Mouse (Mus musculus): ENCODE measurements around the gene Dyrk1a. TPM values are rescaled to one million over a fixed set of nuclear protein-coding genes. Genes with fewer than 3 reads are reported as not detected.
"Not testable (repeated sequence)": the region's sequence is repeated elsewhere in the genome, so short reads cannot be mapped to it uniquely, and the experiment has no call there.

The Dyrk1a gene
- total RNA-seq, 2 experiments from 2014 or later, result 71.4 to 71.9 TPM

- DNase-seq (ENCODE audit: low spot score), result no peak
- intact Hi-C loops (cut with DNase I), result no loop called here
These were observed 112.0 kb downstream of the Dyrk1a start for GRCm38 (mm10) chr16:94681760-94682159.

GRCm38 (mm10) chr16:94683960-94684359 is 114.2 kb downstream of the Dyrk1a start:
- intact Hi-C loops (cut with DNase I), result no loop called here
- DNase-seq (ENCODE audit: low spot score), result no peak

GRCm38 (mm10) chr16:94693687-94694305 is 124.0 kb downstream of the Dyrk1a start:
- intact Hi-C loops (cut with DNase I), result no loop called here
- DNase-seq (ENCODE audit: low spot score), result no peak

GRCm38 (mm10) chr16:94697553-94697952 is 127.7 kb downstream of the Dyrk1a start:
- DNase-seq (ENCODE audit: low spot score), result no peak
- intact Hi-C loops (cut with DNase I), result no loop called here

- DNase-seq (ENCODE audit: low spot score); intact Hi-C loops (cut with DNase I): not testable (repeated sequence)
These were observed 128.4 kb downstream of the Dyrk1a start for GRCm38 (mm10) chr16:94698234-94698633.

GRCm38 (mm10) chr16:94701141-94701540 is 131.3 kb downstream of the Dyrk1a start:
- no peak for DNase-seq (ENCODE audit: low spot score)
- intact Hi-C loops (cut with DNase I), result no loop called here

GRCm38 (mm10) chr16:94701971-94702370 is 132.2 kb downstream of the Dyrk1a start:
- DNase-seq (ENCODE audit: low spot score), result no peak
- intact Hi-C loops (cut with DNase I), result no loop called here

GRCm38 (mm10) chr16:94713480-94714094 is 143.8 kb downstream of the Dyrk1a start:
- intact Hi-C loops (cut with DNase I), result no loop called here
- peak; percentile 46 for DNase-seq (ENCODE audit: low spot score)

GRCm38 (mm10) chr16:94714483-94714882 is 144.7 kb downstream of the Dyrk1a start:
- intact Hi-C loops (cut with DNase I), result no loop called here

GRCm38 (mm10) chr16:94717051-94717450 is 147.2 kb downstream of the Dyrk1a start:
- DNase-seq (ENCODE audit: low spot score), result no peak
- intact Hi-C loops (cut with DNase I), result no loop called here

More at GRCm38 (mm10) chr16:94714483-94714882, 144.7 kb downstream of the Dyrk1a start:
- no peak for DNase-seq (ENCODE audit: low spot score)

GRCm38 (mm10) chr16:94718919-94719318 is 149.1 kb downstream of the Dyrk1a start:
- intact Hi-C loops (cut with DNase I), result no loop called here
- no peak for DNase-seq (ENCODE audit: low spot score)

- intact Hi-C loops (cut with DNase I), result no loop called here
- DNase-seq (ENCODE audit: low spot score), result no peak
These were observed 149.7 kb downstream of the Dyrk1a start for GRCm38 (mm10) chr16:94719488-94719887.

- intact Hi-C loops (cut with DNase I), result no loop called here
- no peak for DNase-seq (ENCODE audit: low spot score)
These were observed 150.8 kb downstream of the Dyrk1a start for GRCm38 (mm10) chr16:94720476-94721153.

- intact Hi-C loops (cut with DNase I), result no loop called here
- no peak for DNase-seq (ENCODE audit: low spot score)
These were observed 151.8 kb downstream of the Dyrk1a start for GRCm38 (mm10) chr16:94721549-94722006.

GRCm38 (mm10) chr16:94722936-94723335 is 153.1 kb downstream of the Dyrk1a start:
- intact Hi-C loops (cut with DNase I), result no loop called here
- DNase-seq (ENCODE audit: low spot score), result no peak

- intact Hi-C loops (cut with DNase I), result no loop called here
- peak; percentile 74 for DNase-seq (ENCODE audit: low spot score)
These were observed 154.3 kb downstream of the Dyrk1a start for GRCm38 (mm10) chr16:94724061-94724596.

GRCm38 (mm10) chr16:94724747-94725211 is 155.0 kb downstream of the Dyrk1a start:
- DNase-seq (ENCODE audit: low spot score), result no peak
- intact Hi-C loops (cut with DNase I), result no loop called here

GRCm38 (mm10) chr16:94729236-94729635 is 159.4 kb downstream of the Dyrk1a start:
- intact Hi-C loops (cut with DNase I), result no loop called here
- no peak for DNase-seq (ENCODE audit: low spot score)

- DNase-seq (ENCODE audit: low spot score), result no peak
- intact Hi-C loops (cut with DNase I), result no loop called here
These were observed 161.2 kb downstream of the Dyrk1a start for GRCm38 (mm10) chr16:94731027-94731426.

GRCm38 (mm10) chr16:94735472-94735871 is 165.7 kb downstream of the Dyrk1a start:
- intact Hi-C loops (cut with DNase I), result no loop called here
- no peak for DNase-seq (ENCODE audit: low spot score)
